Mouse (Mus musculus) urinary bladder, adult 2 months (tissue): ENCODE results near the gene Vps72. TPM values are rescaled to one million over a fixed set of nuclear protein-coding genes. Genes with fewer than 3 reads are reported as not detected.

Experiments used
- DNase-seq: peaks from one replicate; pipeline ENCODE4 v3.0.0; 2022; ENCODE audit warnings: low spot score
- polyA plus RNA-seq: library from polyadenylated mRNA; depleted of rRNA; stranded (reverse); fragments of >200 nt; gene quantifications from 2 replicates; pipeline ENCODE4 v1.2.3, GENCODE M21; 2012; rRNA removed

The Vps72 gene
- polyA plus RNA-seq, 1 experiment: 76.2 TPM

DNA sequence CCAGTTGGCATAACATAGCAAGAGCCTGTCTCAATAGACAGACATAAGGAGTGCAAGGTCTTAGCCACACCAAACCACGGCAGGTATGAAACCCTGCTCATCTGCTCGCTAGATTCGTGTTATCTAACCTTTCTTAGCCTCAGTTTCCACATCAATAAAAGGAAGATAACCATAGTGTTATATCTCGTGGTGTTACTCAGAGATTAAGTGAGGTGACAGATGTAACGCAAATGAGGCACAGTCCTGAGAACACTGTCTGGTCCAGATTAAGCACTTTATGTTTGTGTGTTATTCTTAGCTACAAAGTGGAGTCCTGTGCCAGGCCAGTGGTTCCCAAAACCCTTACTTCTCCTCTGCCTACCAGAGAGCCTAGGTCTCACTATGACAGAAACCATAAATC lies 54.0 kb downstream of the Vps72 start:
- no peak for DNase-seq

DNA sequence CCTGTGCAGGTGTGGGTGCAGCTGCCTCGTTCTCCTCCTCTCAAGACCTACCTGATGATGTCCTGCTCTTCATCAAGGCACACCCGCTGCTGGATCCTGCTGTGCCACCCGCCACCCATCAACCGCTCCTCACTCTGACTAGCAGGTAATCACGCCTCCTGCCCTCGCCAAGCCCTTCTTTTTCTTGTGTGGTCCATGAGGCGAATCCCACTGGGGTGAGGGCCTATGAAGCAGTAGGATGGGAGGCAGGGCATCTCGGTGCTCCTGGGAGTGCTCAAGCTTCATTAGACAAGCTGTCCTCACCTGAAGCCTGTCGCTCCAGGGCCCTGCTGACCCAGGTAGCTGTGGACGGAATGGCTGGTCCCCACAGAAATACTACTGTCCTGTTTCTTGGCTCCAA lies 59.2 kb downstream of the Vps72 start:
- no peak for DNase-seq

DNA sequence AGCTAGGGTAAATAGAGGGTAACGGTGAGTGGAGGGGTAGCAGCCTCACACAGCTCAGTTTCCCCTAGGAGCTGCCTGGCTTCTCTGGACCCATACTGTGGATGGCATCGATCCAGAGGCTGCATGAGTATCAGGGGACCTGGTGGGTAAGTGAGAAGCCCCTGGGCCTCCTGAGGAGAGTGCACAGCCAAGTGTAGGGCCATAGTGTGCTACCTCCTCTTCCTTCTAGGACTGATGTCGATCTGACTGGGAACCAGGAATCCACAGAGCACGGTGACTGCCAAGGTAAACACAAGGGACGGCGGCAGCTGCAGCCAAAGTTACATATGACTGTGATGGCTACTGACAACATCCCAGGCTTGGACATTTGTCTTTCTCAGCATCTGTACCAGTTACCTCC lies 60.3 kb downstream of the Vps72 start:
- no peak for DNase-seq

Other genes with a start within 250 kb of the Vps72 start
- gene Psmb4, start 224.1 kb upstream of the Vps72 start, polyA plus RNA-seq: 242 and 281 TPM in 2 replicates
- gene Selenbp1, start 178.0 kb upstream of the Vps72 start, polyA plus RNA-seq: 83.1 and 85.8 TPM in 2 replicates
- 22.7 and 23.4 TPM in 2 replicates for gene Rfx5, start 156.9 kb upstream of the Vps72 start, polyA plus RNA-seq
- 64.9 and 85.1 TPM in 2 replicates for gene Pi4kb, start 136.3 kb upstream of the Vps72 start, polyA plus RNA-seq
- gene Zfp687, start 95.6 kb upstream of the Vps72 start, polyA plus RNA-seq: 14.0 and 17.6 TPM in 2 replicates
- gene Psmd4, start 68.4 kb upstream of the Vps72 start, polyA plus RNA-seq: 172 and 195 TPM in 2 replicates
- gene Pip5k1a, start 4.1 kb upstream of the Vps72 start, polyA plus RNA-seq: 27.2 and 28.2 TPM in 2 replicates
- gene Tmod4, start 13.5 kb downstream of the Vps72 start, polyA plus RNA-seq: 1.2 and 1.5 TPM in 2 replicates
- 84.2 and 90.2 TPM in 2 replicates for gene Scnm1, start 23.0 kb downstream of the Vps72 start, polyA plus RNA-seq
- 10.4 and 11.0 TPM in 2 replicates for gene Lysmd1, start 23.1 kb downstream of the Vps72 start, polyA plus RNA-seq
- gene Tnfaip8l2, start 31.3 kb downstream of the Vps72 start, polyA plus RNA-seq: 8.5 and 8.7 TPM in 2 replicates
- 4.2 and 5.8 TPM in 2 replicates for gene Sema6c, start 49.4 kb downstream of the Vps72 start, polyA plus RNA-seq
- 21.4 and 21.9 TPM in 2 replicates for gene Gabpb2, start 106.9 kb downstream of the Vps72 start, polyA plus RNA-seq
- gene Cdc42se1, start 117.7 kb downstream of the Vps72 start, polyA plus RNA-seq: 77.2 and 92.7 TPM in 2 replicates
- 11.0 and 15.4 TPM in 2 replicates for gene Mllt11, start 121.1 kb downstream of the Vps72 start, polyA plus RNA-seq
- gene Gm128, start 130.6 kb downstream of the Vps72 start, polyA plus RNA-seq: 0.47 and 0.58 TPM in 2 replicates
- gene Bnipl, start 140.2 kb downstream of the Vps72 start, polyA plus RNA-seq: 13.5 and 15.1 TPM in 2 replicates
- gene Mindy1, start 170.3 kb downstream of the Vps72 start, polyA plus RNA-seq: 69.7 and 79.9 TPM in 2 replicates
- 19.2 and 20.3 TPM in 2 replicates for gene Prune1, start 171.1 kb downstream of the Vps72 start, polyA plus RNA-seq
- gene Anxa9, start 196.2 kb downstream of the Vps72 start, polyA plus RNA-seq: 6.5 and 7.6 TPM in 2 replicates
- 119 and 126 TPM in 2 replicates for gene Cers2, start 203.8 kb downstream of the Vps72 start, polyA plus RNA-seq
- gene Setdb1, start 246.2 kb downstream of the Vps72 start, polyA plus RNA-seq: 22.9 and 24.7 TPM in 2 replicates